Mouse (Mus musculus) forebrain, embryonic 12.5 days (tissue): ENCODE data around the gene Iqcf1. TPM values are rescaled to one million over a fixed set of nuclear protein-coding genes. Genes with fewer than 3 reads are reported as not detected.
"Not testable (repeated sequence)": the region's sequence is repeated elsewhere in the genome, so short reads cannot be mapped to it uniquely, and the experiment has no call there.

Experiments used
- ATAC-seq: fragments of 200-750 bp; cut with Nextera tagmentation; 2 replicates; pipeline ENCODE4 v1.8.0; 2017; ENCODE audit warnings: moderate TSS enrichment; ENCODE audit not compliant: low FRiP score
- H3K27ac ChIP-seq: fragments of 300-500 bp; sonication (generic); 2 replicates; pipeline ENCODE4 v1.5.1; 2016; ENCODE audit warnings: mild to moderate bottlenecking
- H3K27me3 ChIP-seq: fragments of 300-500 bp; sonication (generic); 2 replicates; pipeline ENCODE4 v1.6.1; 2016; ENCODE audit warnings: mild to moderate bottlenecking
- H3K36me3 ChIP-seq: fragments of 300-500 bp; sonication (generic); replicated peaks from 2 replicates; pipeline ENCODE4 v1.6.1; 2016; ENCODE audit warnings: mild to moderate bottlenecking
- H3K4me1 ChIP-seq: fragments of 300-500 bp; sonication (generic); 2 replicates; pipeline ENCODE4 v1.6.1; 2016
- H3K4me2 ChIP-seq: fragments of 300-500 bp; sonication (generic); 2 replicates; pipeline ENCODE4 v1.6.1; 2016; ENCODE audit warnings: mild to moderate bottlenecking, moderate library complexity
- H3K4me3 ChIP-seq: fragments of 300-500 bp; sonication (generic); replicated peaks from 2 replicates; pipeline ENCODE4 v1.5.1; 2016; ENCODE audit warnings: mild to moderate bottlenecking
- H3K9ac ChIP-seq: fragments of 300-500 bp; sonication (generic); 2 replicates; pipeline ENCODE4 v1.6.1; 2016; ENCODE audit warnings: mild to moderate bottlenecking
- H3K9me3 ChIP-seq: fragments of 300-500 bp; sonication (generic); 2 replicates; pipeline ENCODE4 v1.6.1; 2016
- WGBS: fragments of 180-500 bp; shearing (Covaris S2); methylation state at CpG from one replicate; pipeline ENCODE4 v1.1.7; 2016; 5-methylcytosine and 5-hydroxymethylcytosine counted together
- polyA plus RNA-seq: library from polyadenylated mRNA; unstranded; fragments of >200 nt; fragmentation: Nextera tagmentation; extraction: Ambion mirVana; gene quantifications from 2 replicates; pipeline ENCODE4 v1.2.1, GENCODE M21; 2016

Iqcf1 gene
- polyA plus RNA-seq, 1 experiment from 2014 or later, result not detected

DNA sequence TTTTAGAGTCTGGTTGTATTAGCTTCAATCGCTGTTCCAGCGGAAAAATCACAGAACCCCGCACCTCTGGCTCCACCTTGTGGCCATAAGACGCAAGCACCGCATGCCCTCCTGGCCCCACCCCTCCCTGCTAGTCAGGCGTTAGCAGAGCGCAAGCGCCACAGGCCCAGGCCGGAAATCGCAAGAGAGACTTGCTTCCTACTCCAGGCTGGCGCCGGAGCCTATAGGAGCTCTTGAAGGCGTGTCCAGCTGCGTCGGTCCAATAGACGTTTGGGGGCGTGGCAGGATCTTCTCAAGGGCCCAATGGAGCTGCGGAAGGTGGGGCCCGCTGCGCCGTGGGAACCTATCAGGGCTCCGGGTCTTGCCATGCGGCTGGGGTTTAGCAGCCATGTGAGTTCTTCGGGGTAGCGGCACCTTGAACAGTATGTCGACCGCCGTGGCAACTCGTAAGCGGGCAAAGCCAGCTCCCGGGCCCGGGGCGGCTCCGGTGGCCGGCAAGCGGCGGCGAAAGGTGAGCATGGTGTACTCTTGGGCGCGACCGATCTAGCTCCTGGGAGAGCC, 22.8 kb upstream of the Iqcf1 start, which contains the start of gene Parp3:
TSS of gene Parp3 (minus strand) at position 26 of the 561 bp plus-strand sequence.
- under 1% methylated on average over 41 of the region's 41 CpGs for WGBS
- Histone ChIP-seq H3K27ac (no peak within 1 kb of the TSS), H3K36me3 (peaks cover 21% of the 10 kb centered on the region), H3K27me3 (peaks cover 10% of the 10 kb centered on the region; the same call in 1 of the 2 replicates), H3K9me3 (no peaks in the 10 kb centered on the region), H3K4me1 (peaks cover 37% of the 10 kb centered on the region), H3K9ac (peak within 1 kb of the TSS; percentile 66), H3K4me3 (peak within 1 kb of the TSS; percentile 73), H3K4me2 (peak within 1 kb of the TSS; percentile 98)
- peak; percentile 98 for ATAC-seq

DNA sequence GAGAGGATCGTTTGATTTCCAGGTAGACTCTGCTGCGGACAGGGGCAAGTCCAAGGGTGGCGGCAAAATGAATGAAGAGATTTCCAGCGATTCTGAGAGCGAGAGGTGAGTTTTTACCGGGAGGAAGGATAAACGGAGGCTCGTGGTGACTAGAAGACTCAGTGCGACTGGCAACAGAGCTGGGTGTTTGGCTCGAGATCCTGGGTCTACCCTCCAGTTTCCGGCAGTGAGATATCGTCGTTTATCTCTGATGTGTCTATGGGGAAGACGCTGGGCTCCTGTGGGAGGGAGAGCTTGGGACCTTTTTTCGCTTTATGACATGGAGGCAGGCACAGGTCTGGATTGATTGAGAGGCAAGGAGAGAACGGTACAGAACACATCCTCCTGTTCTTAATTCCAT, 22.1 kb upstream of the Iqcf1 start:
- peaks cover 32% of the 10 kb centered on the region for H3K4me1 ChIP-seq
- whole genome bisulfite sequencing, result 7% methylated on average over 16 of the region's 16 CpGs
- no peak for ATAC-seq
- peaks cover 26% of the 10 kb centered on the region for H3K36me3 ChIP-seq
- H3K27ac ChIP-seq, result no peak overlapping the region
- peaks cover 9% of the 10 kb centered on the region; the same call in 1 of the 2 replicates for H3K27me3 ChIP-seq
- peak overlapping the region; percentile 98 for H3K4me2 ChIP-seq
- peak overlapping the region; percentile 73 for H3K4me3 ChIP-seq
- H3K9me3 ChIP-seq, result no peaks in the 10 kb centered on the region
- H3K9ac ChIP-seq, result peak overlapping the region; percentile 66

GRCm38 (mm10) chr9:106478101-106478500, 21.7 kb upstream of the Iqcf1 start:
- peaks cover 30% of the 10 kb centered on the region for H3K36me3 ChIP-seq
- no peaks in the 10 kb centered on the region for H3K9me3 ChIP-seq
- H3K9ac ChIP-seq, result peak overlapping the region; percentile 66
- H3K27ac ChIP-seq, result no peak overlapping the region
- peak overlapping the region; percentile 73 for H3K4me3 ChIP-seq
- H3K27me3 ChIP-seq, result peaks cover 9% of the 10 kb centered on the region; the same call in 1 of the 2 replicates
- H3K4me1 ChIP-seq, result peaks cover 32% of the 10 kb centered on the region
- ATAC-seq, result no peak
- H3K4me2 ChIP-seq, result peak overlapping the region; percentile 98
- WGBS, result 84% methylated on average over 9 of the region's 9 CpGs

GRCm38 (mm10) chr9:106480541-106480940, 19.2 kb upstream of the Iqcf1 start:
- no peaks in the 10 kb centered on the region for H3K9me3 ChIP-seq
- H3K4me1 ChIP-seq, result peaks cover 17% of the 10 kb centered on the region
- no peak for ATAC-seq
- H3K4me3 ChIP-seq, result no peak overlapping the region
- no peak overlapping the region for H3K9ac ChIP-seq
- no peak overlapping the region for H3K4me2 ChIP-seq
- H3K27me3 ChIP-seq, result no peaks in the 10 kb centered on the region
- WGBS, result 94% methylated on average over 7 of the region's 7 CpGs
- no peak overlapping the region for H3K27ac ChIP-seq
- peaks cover 54% of the 10 kb centered on the region for H3K36me3 ChIP-seq

DNA sequence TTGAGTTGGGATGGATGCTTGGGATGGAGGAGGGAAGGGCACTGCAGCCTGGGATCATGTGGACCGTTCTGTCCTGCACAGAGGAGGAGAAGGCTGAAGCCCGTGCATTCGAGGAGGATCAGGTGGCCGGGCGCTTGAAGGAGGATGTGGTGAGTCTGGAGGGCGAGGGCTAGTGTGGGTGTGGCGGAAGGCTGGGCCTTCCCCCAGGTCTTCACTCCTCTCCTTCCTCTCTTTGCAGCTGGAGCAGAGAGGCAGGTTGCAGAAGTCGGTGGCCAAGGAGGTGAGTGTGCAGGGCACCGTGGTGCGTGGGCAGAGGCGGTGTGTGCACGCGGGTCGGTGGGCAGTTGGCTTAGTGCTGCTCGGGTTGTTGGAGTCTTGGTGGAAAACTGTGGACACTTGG, 18.7 kb upstream of the Iqcf1 start:
- Histone ChIP-seq H3K9me3 (no peaks in the 10 kb centered on the region), H3K4me2 (no peak overlapping the region), H3K27me3 (no peaks in the 10 kb centered on the region), H3K4me1 (peaks cover 16% of the 10 kb centered on the region), H3K27ac (no peak overlapping the region), H3K36me3 (peaks cover 59% of the 10 kb centered on the region), H3K4me3 (no peak overlapping the region), H3K9ac (no peak overlapping the region)
- 94% methylated on average over 15 of the region's 15 CpGs for WGBS
- ATAC-seq, result no peak

DNA sequence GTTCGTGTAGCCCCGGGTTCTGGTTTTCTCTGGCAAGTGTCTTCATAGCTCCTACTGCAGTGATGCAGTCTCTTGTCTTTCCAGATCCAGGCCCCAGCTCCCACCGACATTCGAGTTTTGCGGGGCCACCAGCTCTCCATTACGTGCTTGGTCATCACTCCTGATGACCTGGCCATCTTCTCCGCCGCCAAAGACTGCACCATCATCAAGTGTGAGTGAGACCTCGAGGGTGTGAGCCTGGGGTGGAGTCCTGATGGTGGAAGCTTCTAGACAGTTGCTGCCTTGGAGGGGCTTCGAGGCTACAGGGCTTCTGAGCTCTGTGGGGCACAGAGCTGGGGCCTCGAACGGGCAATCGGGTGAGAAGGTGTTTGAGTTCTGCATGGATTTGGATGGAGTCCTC, 18.1 kb upstream of the Iqcf1 start:
- no peak overlapping the region for H3K27ac ChIP-seq
- H3K4me2 ChIP-seq, result no peak overlapping the region
- no peak for ATAC-seq
- WGBS, result 94% methylated on average over 13 of the region's 13 CpGs
- H3K4me1 ChIP-seq, result peaks cover 10% of the 10 kb centered on the region
- H3K9ac ChIP-seq, result no peak overlapping the region
- H3K36me3 ChIP-seq, result peaks cover 61% of the 10 kb centered on the region
- no peak overlapping the region for H3K4me3 ChIP-seq
- H3K9me3 ChIP-seq, result no peaks in the 10 kb centered on the region
- no peaks in the 10 kb centered on the region for H3K27me3 ChIP-seq

DNA sequence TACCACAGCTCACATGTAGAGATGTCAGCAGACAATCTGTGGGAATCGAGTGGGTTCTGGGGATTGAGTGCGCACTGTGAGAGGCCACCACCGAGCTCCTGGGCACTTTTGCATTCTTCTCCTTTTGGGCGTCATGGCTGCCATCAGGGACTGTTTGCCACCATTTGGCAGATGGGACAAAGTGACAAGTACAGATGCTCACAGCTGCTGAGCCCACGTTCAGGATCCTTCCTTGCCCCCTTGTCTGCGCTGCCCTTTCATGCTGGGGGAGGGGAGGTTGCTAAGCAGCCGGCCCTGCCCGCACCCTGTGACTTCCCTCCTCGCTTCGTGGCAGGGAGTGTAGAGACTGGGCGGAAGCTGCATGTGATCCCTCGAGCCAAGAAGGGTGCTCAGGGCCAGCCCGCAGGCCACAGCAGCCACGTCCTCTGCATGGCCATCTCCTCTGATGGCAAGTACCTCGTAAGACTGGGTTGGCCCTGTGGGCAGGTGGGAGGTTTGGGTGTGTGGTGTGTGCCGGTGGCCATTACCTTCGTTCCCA, 17.1 kb upstream of the Iqcf1 start:
- peaks cover 61% of the 10 kb centered on the region for H3K36me3 ChIP-seq
- H3K9me3 ChIP-seq, result no peaks in the 10 kb centered on the region
- H3K4me1 ChIP-seq, result peaks cover 7% of the 10 kb centered on the region
- H3K9ac ChIP-seq, result no peak overlapping the region
- no peak for ATAC-seq
- 91% methylated on average over 17 of the region's 17 CpGs for WGBS
- no peak overlapping the region for H3K4me2 ChIP-seq
- no peak overlapping the region for H3K27ac ChIP-seq
- H3K4me3 ChIP-seq, result no peak overlapping the region
- H3K27me3 ChIP-seq, result no peaks in the 10 kb centered on the region

- H3K36me3 ChIP-seq, result peaks cover 61% of the 10 kb centered on the region
- WGBS, result 96% methylated on average over 10 of the region's 10 CpGs
- H3K9me3 ChIP-seq, result no peaks in the 10 kb centered on the region
- no peak for ATAC-seq
- H3K4me1 ChIP-seq, result peaks cover 2% of the 10 kb centered on the region
- no peak overlapping the region for H3K9ac ChIP-seq
- no peak overlapping the region for H3K27ac ChIP-seq
- no peaks in the 10 kb centered on the region for H3K27me3 ChIP-seq
- no peak overlapping the region for H3K4me3 ChIP-seq
- no peak overlapping the region for H3K4me2 ChIP-seq
Observed at GRCm38 (mm10) chr9:106483136-106483535, 16.6 kb upstream of the Iqcf1 start.

DNA sequence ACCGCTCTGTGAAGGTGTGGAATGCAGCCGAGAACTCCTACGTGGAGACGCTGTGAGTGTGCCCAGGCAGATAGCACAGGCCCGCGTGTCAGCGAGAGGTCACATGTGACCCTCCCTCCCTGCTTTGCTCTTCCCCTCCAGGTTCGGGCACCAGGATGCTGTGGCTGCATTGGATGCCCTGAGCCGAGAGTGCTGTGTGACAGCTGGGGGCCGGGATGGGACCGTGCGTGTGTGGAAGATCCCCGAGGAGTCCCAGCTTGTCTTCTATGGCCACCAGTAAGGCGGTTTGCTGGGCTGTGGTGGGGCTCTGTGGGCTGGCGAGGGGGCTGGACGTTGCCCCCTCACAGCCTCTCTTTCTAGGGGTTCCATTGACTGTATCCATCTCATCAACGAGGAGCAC, 16.2 kb upstream of the Iqcf1 start:
- peaks cover 61% of the 10 kb centered on the region for H3K36me3 ChIP-seq
- no peak for ATAC-seq
- no peaks in the 10 kb centered on the region for H3K27me3 ChIP-seq
- H3K9ac ChIP-seq, result no peak overlapping the region
- no peak overlapping the region for H3K4me3 ChIP-seq
- no peaks in the 10 kb centered on the region for H3K9me3 ChIP-seq
- 95% methylated on average over 17 of the region's 17 CpGs for WGBS
- H3K4me1 ChIP-seq, result no peaks in the 10 kb centered on the region
- H3K4me2 ChIP-seq, result no peak overlapping the region
- no peak overlapping the region for H3K27ac ChIP-seq

GRCm38 (mm10) chr9:106485076-106485475, 14.7 kb upstream of the Iqcf1 start:
- H3K4me1 ChIP-seq, result no peaks in the 10 kb centered on the region
- no peak overlapping the region for H3K4me2 ChIP-seq
- H3K27me3 ChIP-seq, result no peaks in the 10 kb centered on the region
- H3K9me3 ChIP-seq, result no peaks in the 10 kb centered on the region
- peaks cover 58% of the 10 kb centered on the region for H3K36me3 ChIP-seq
- no peak for ATAC-seq
- 82% methylated on average over 10 of the region's 10 CpGs for WGBS
- no peak overlapping the region for H3K27ac ChIP-seq
- H3K9ac ChIP-seq, result no peak overlapping the region
- H3K4me3 ChIP-seq, result no peak overlapping the region

DNA sequence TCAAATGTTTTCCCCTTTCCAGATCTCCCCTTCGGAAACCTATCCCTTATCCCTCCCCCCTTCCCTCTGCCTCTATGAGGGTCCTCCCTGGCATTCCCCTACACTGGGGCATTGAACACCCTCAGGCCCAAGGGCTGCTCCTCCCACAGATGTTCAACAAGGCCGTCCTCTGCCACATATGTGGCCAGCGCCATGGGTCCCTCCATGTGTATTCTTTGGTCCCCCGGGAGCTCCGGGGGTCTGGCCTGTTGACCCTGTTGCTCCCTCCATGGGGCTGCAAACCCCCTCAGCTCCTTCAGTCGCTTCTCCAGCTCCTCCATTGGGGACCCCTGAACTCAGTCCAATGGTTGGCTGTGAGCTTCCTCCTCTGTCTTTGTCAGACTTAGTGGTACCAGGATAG, 12.2 kb upstream of the Iqcf1 start:
- not testable (repeated sequence) for ATAC-seq, H3K9me3 ChIP-seq, H3K4me2 ChIP-seq, H3K4me1 ChIP-seq, H3K27ac ChIP-seq, H3K4me3 ChIP-seq, H3K27me3 ChIP-seq, H3K9ac ChIP-seq
- 96% methylated on average over 6 of the region's 6 CpGs for WGBS
- H3K36me3 ChIP-seq, result peaks cover 36% of the 10 kb centered on the region

DNA sequence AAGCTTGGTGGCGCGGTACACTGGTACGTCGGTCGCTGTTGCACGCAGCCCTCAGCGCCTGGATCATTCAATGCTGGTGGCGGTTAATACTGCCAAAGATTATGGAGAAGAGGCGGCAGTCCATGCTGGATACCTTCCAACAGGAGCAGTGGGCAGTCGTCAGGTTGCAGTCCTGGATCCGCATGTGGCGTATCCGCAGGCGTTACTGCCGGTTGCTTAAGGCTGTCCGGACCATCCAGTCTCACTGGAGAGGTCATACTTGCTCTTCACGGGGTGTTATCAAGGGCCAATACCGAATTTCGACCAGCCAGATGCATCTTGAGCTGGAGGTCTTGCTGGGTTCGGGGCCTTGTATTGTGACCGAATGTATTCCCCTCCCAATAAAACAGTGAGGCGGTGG, 2.1 kb downstream of the Iqcf1 start:
- Histone ChIP-seq H3K27me3 (no peaks in the 10 kb centered on the region), H3K9ac (no peak overlapping the region), H3K27ac (no peak overlapping the region), H3K4me2 (no peak overlapping the region), H3K36me3 (no peaks in the 10 kb centered on the region), H3K9me3 (no peaks in the 10 kb centered on the region), H3K4me3 (no peak overlapping the region), H3K4me1 (no peaks in the 10 kb centered on the region)
- ATAC-seq, result no peak
- WGBS, result 89% methylated on average over 22 of the region's 22 CpGs

DNA sequence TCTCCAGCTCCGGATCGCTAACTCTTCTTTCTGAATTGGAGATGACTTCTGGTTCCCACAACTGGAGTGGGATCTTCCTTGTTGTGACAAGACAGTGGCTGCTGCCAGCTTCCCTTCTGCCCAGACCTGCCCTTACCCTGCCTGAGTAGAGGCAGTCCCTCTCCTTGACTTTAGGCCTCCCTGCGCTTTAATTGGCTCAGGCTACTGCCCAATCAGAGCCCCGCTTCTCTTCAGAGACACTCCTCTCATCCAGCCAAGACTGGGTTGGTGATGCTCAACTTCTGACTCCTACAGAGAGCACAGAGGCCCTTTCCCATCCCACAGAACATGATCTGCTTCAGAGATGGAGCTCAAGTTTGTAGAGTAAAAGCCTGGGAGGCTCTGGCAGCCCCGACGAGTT, 4.5 kb downstream of the Iqcf1 start:
- Histone ChIP-seq H3K4me3 (no peak overlapping the region), H3K36me3 (no peaks in the 10 kb centered on the region), H3K4me2 (no peak overlapping the region), H3K9ac (no peak overlapping the region), H3K4me1 (no peaks in the 10 kb centered on the region), H3K9me3 (no peaks in the 10 kb centered on the region), H3K27me3 (no peaks in the 10 kb centered on the region), H3K27ac (no peak overlapping the region)
- ATAC-seq, result no peak
- WGBS, result 75% methylated on average over 6 of the region's 6 CpGs
